Mouse (Mus musculus) embryonic fibroblast, embryonic 13.5 days (primary cell): ENCODE measurements around the gene Drg1. TPM values are rescaled to one million over a fixed set of nuclear protein-coding genes. Genes with fewer than 3 reads are reported as not detected.
A peak's percentile ranks its signal among the peaks of the same experiment; 100 is the strongest.

Source experiments
- H3K27ac ChIP-seq: 2 replicates; pipeline ENCODE4 v1.5.1; 2012; ENCODE audit warnings: low read length, control low read depth, inconsistent platforms; ENCODE audit not compliant: insufficient read depth
- H3K4me1 ChIP-seq: 2 replicates; pipeline ENCODE4 v1.6.1; 2011; ENCODE audit warnings: low read length; ENCODE audit not compliant: control insufficient read depth, insufficient read depth
- H3K4me3 ChIP-seq: 2 replicates; pipeline ENCODE4 v1.5.1; 2011; ENCODE audit warnings: mild to moderate bottlenecking, control low read depth, low read length; ENCODE audit not compliant: insufficient read depth
- CTCF ChIP-seq: IDR thresholded peaks from 2 replicates; pipeline ENCODE4 v1.5.1; 2011; ENCODE audit warnings: mild to moderate bottlenecking, control low read depth, low read length, moderate library complexity, borderline replicate concordance; ENCODE audit not compliant: insufficient read depth
- POLR2A ChIP-seq: IDR thresholded peaks from 2 replicates; pipeline ENCODE4 v1.6.1; 2011; ENCODE audit warnings: low read depth, mild to moderate bottlenecking, control low read depth, low read length, moderate library complexity
- polyA plus RNA-seq: library from polyadenylated mRNA; stranded (reverse); fragments of >200 nt; gene quantifications from 2 replicates; pipeline ENCODE4 v1.2.4, GENCODE M21; 2011; ENCODE audit warnings: low read depth; ENCODE audit not compliant: missing spikeins, insufficient read length

The Drg1 gene
- polyA plus RNA-seq, 1 experiment, result 112 TPM

- TF ChIP-seq POLR2A (no peak), CTCF (no peak)
- Histone ChIP-seq H3K4me3 (no peak overlapping the region), H3K27ac (no peak overlapping the region), H3K4me1 (no peaks in the 10 kb centered on the region)
Observed at GRCm38 (mm10) chr11:3233704-3234103, 32.5 kb downstream of the Drg1 start.

GRCm38 (mm10) chr11:3232248-3232647 is 34.0 kb downstream of the Drg1 start:
- Histone ChIP-seq H3K4me3 (no peak overlapping the region), H3K4me1 (no peaks in the 10 kb centered on the region), H3K27ac (no peak overlapping the region)
- no peak for TF ChIP-seq POLR2A
- TF ChIP-seq CTCF, result no peak

- Histone ChIP-seq H3K27ac (no peak overlapping the region), H3K4me1 (no peaks in the 10 kb centered on the region), H3K4me3 (no peak overlapping the region)
- no peak for TF ChIP-seq CTCF
- no peak for TF ChIP-seq POLR2A
Observed at GRCm38 (mm10) chr11:3227113-3227512, 39.1 kb downstream of the Drg1 start.

- no peak overlapping the region for H3K27ac ChIP-seq
- TF ChIP-seq CTCF (no peak), POLR2A (no peak)
Observed at GRCm38 (mm10) chr11:3223105-3223504, 43.1 kb downstream of the Drg1 start.

GRCm38 (mm10) chr11:3212526-3212925 is 53.7 kb downstream of the Drg1 start:
- TF ChIP-seq POLR2A, result no peak
- TF ChIP-seq CTCF, result no peak
- peaks cover 3% of the 10 kb centered on the region; the same call in 1 of the 2 replicates for H3K4me1 ChIP-seq
- H3K27ac ChIP-seq, result no peak overlapping the region

More at GRCm38 (mm10) chr11:3223105-3223504, 43.1 kb downstream of the Drg1 start:
- Histone ChIP-seq H3K4me3 (no peak overlapping the region), H3K4me1 (no peaks in the 10 kb centered on the region)

GRCm38 (mm10) chr11:3206783-3207182 is 59.4 kb downstream of the Drg1 start:
- Histone ChIP-seq H3K4me1 (peaks cover 4% of the 10 kb centered on the region), H3K27ac (no peak overlapping the region), H3K4me3 (no peak overlapping the region)
- TF ChIP-seq POLR2A, result no peak
- TF ChIP-seq CTCF, result no peak

More at GRCm38 (mm10) chr11:3212526-3212925, 53.7 kb downstream of the Drg1 start:
- H3K4me3 ChIP-seq, result no peak overlapping the region

GRCm38 (mm10) chr11:3205207-3205606 is 61.0 kb downstream of the Drg1 start:
- H3K4me1 ChIP-seq, result peaks cover 4% of the 10 kb centered on the region
- H3K27ac ChIP-seq, result no peak overlapping the region
- no peak overlapping the region for H3K4me3 ChIP-seq
- no peak for TF ChIP-seq POLR2A
- TF ChIP-seq CTCF, result no peak

GRCm38 (mm10) chr11:3203771-3204170 is 62.4 kb downstream of the Drg1 start:
- H3K4me3 ChIP-seq, result peak overlapping the region; percentile 85
- no peak for TF ChIP-seq CTCF
- peaks cover 4% of the 10 kb centered on the region for H3K4me1 ChIP-seq
- no peak overlapping the region for H3K27ac ChIP-seq

GRCm38 (mm10) chr11:3202781-3203441 is 63.3 kb downstream of the Drg1 start:
- peak overlapping the region; percentile 12 for H3K27ac ChIP-seq

GRCm38 (mm10) chr11:3202231-3202701 is 63.9 kb downstream of the Drg1 start, which contains the start of gene Eif4enif1:
TSS of gene Eif4enif1 (plus strand) at chr11:3202392.
- peak within 1 kb of the TSS; percentile 85 for H3K4me3 ChIP-seq
- TF ChIP-seq POLR2A (no peak), CTCF (no peak)
- H3K27ac ChIP-seq, result peak within 1 kb of the TSS; percentile 81
- peaks cover 4% of the 10 kb centered on the region for H3K4me1 ChIP-seq

More at GRCm38 (mm10) chr11:3202781-3203441, 63.3 kb downstream of the Drg1 start:
- H3K4me3 ChIP-seq, result peak overlapping the region; percentile 85
- H3K4me1 ChIP-seq, result peaks cover 4% of the 10 kb centered on the region
- TF ChIP-seq CTCF, result no peak
- no peak for TF ChIP-seq POLR2A
